10 mouse cellular contexts compared by ENCODE assay signal in genomic region chr2:93421320-93421719, GRCm38 (mm10). TPM values are rescaled to one million over a fixed set of nuclear protein-coding genes. Genes with fewer than 3 reads are reported as not detected.
DNase-seq lines count a peak whose midpoint lies in the region; ATAC-seq and TF ChIP-seq lines count a peak whose summit lies in the region.
"Had no signal": no experiment of that assay in that cellular context is flagged by ENCODE, and none has a peak within 500 bp of the region (broad histone marks: within the 10 kb centered on the region; RNA-seq: fewer than 3 reads in every experiment).

No protein-coding gene starts in this region.

- H3K4me1 ChIP-seq in hindbrain, embryonic 11.5 days (replicated peaks; ENCODE audit: control insufficient read depth, insufficient read depth, low read length) = no peaks in the 10 kb centered on the region; the same call in 1 of the 2 replicates
- H3K4me1 ChIP-seq in hindbrain, embryonic 13.5 days (replicated peaks) = peaks cover 17% of the 10 kb centered on the region
- peaks cover 24% of the 10 kb centered on the region for H3K4me1 ChIP-seq in limb, embryonic 10.5 days
- no peaks in the 10 kb centered on the region for H3K4me1 ChIP-seq in olfactory bulb, adult 2 months (ENCODE audit: control insufficient read depth, insufficient read depth, low read length)

- ATAC-seq in hindbrain, embryonic 11.5 days (ENCODE audit: low FRiP score) = no peak
- ATAC-seq in hindbrain, embryonic 13.5 days (ENCODE audit: low FRiP score) = no peak
- peak; percentile 79 for ATAC-seq in frontal cortex, adult (ENCODE audit: low TSS enrichment)

- no peak overlapping the region for H3K9ac ChIP-seq in hindbrain, embryonic 11.5 days (ENCODE audit: low read depth, low read length)
- no peak overlapping the region for H3K9ac ChIP-seq in hindbrain, embryonic 13.5 days
- H3K9ac ChIP-seq: embryonic facial prominence, embryonic 15.5 days; neural tube, embryonic 13.5 days had no signal

- no peaks in the 10 kb centered on the region for H3K9me3 ChIP-seq in hindbrain, embryonic 11.5 days (ENCODE audit: control insufficient read depth, low read length)
- H3K9me3 ChIP-seq in hindbrain, embryonic 13.5 days = no peaks in the 10 kb centered on the region
- H3K9me3 ChIP-seq in limb, embryonic 10.5 days (replicated peaks) = no peaks in the 10 kb centered on the region
- H3K9me3 ChIP-seq: embryonic facial prominence, embryonic 15.5 days; neural tube, embryonic 13.5 days had no signal

- no peaks in the 10 kb centered on the region for H3K36me3 ChIP-seq in hindbrain, embryonic 11.5 days (ENCODE audit: control insufficient read depth, insufficient read depth, low read length)
- no peaks in the 10 kb centered on the region for H3K36me3 ChIP-seq in hindbrain, embryonic 13.5 days
- no peaks in the 10 kb centered on the region for H3K36me3 ChIP-seq in limb, embryonic 10.5 days
- H3K36me3 ChIP-seq: embryonic facial prominence, embryonic 15.5 days; neural tube, embryonic 13.5 days had no signal

- H3K4me2 ChIP-seq in hindbrain, embryonic 11.5 days (replicated peaks; ENCODE audit: low read depth, low read length) = no peak overlapping the region
- H3K4me2 ChIP-seq in hindbrain, embryonic 13.5 days = no peak overlapping the region
- H3K4me2 ChIP-seq: embryonic facial prominence, embryonic 15.5 days; neural tube, embryonic 13.5 days had no signal

- no peak for TF ChIP-seq POLR2A in brain, embryonic 14.5 days (IDR thresholded peaks at IDR 0.05; ENCODE audit: borderline replicate concordance, extremely low read depth, insufficient read depth, insufficient read length, poor library complexity, severe bottlenecking)
- TF ChIP-seq POLR2A in olfactory bulb, adult 2 months (IDR thresholded peaks at IDR 0.05; ENCODE audit: insufficient read depth, low read depth, low read length) = no peak

- peak; percentile 84 for TF ChIP-seq CTCF in brain, embryonic 14.5 days (IDR thresholded peaks at IDR 0.05; ENCODE audit: borderline replicate concordance, extremely low read depth, insufficient read depth, insufficient read length)
- TF ChIP-seq CTCF in olfactory bulb, adult 2 months (IDR thresholded peaks at IDR 0.05; ENCODE audit: insufficient read depth, low read depth, low read length) = peak; percentile 65; the same call in 1 of the 2 replicates

- 19% methylated on average over 7 of the region's 7 CpGs for WGBS in hindbrain, embryonic 11.5 days
- WGBS in hindbrain, embryonic 13.5 days = 27% methylated on average over 7 of the region's 7 CpGs
- WGBS in limb, embryonic 10.5 days = 27% methylated on average over 7 of the region's 7 CpGs
- 40% methylated on average over 7 of the region's 7 CpGs for WGBS in olfactory bulb, adult 2 months

- H3K27ac ChIP-seq in hindbrain, embryonic 11.5 days (ENCODE audit: low read depth, low read length) = no peak overlapping the region
- H3K27ac ChIP-seq in hindbrain, embryonic 13.5 days = no peak overlapping the region
- H3K27ac ChIP-seq in limb, embryonic 10.5 days = no peak overlapping the region
- H3K27ac ChIP-seq in olfactory bulb, adult 2 months (ENCODE audit: insufficient read depth, low read depth, low read length) = no peak overlapping the region
- H3K27ac ChIP-seq: embryonic facial prominence, embryonic 15.5 days; neural tube, embryonic 13.5 days had no signal

- no peak overlapping the region for H3K4me3 ChIP-seq in hindbrain, embryonic 11.5 days (ENCODE audit: low read depth, low read length)
- no peak overlapping the region for H3K4me3 ChIP-seq in hindbrain, embryonic 13.5 days
- no peak overlapping the region for H3K4me3 ChIP-seq in limb, embryonic 10.5 days
- H3K4me3 ChIP-seq in olfactory bulb, adult 2 months (ENCODE audit: insufficient read depth, low read depth, low read length) = no peak overlapping the region
- H3K4me3 ChIP-seq: embryonic facial prominence, embryonic 15.5 days; neural tube, embryonic 13.5 days had no signal

- DNase-seq in hindbrain, embryonic 11.5 days (ENCODE audit: low spot score) = peak; percentile 86
- DNase-seq in brain, embryonic 14.5 days (ENCODE audit: low read depth) = peak; percentile 74
- DNase-seq in kidney, adult 8-10 months = peak; percentile 61 to 86
- peak; percentile 84 for DNase-seq in limb, embryonic 10.5 days (ENCODE audit: low spot score)
- DNase-seq in testis, postnatal 14 days (ENCODE audit: low spot score) = peak; percentile 62

- H3K27me3 ChIP-seq in hindbrain, embryonic 11.5 days (ENCODE audit: control insufficient read depth, insufficient read depth, low read length) = no peaks in the 10 kb centered on the region
- peaks cover 17% of the 10 kb centered on the region; the same call in 1 of the 2 replicates for H3K27me3 ChIP-seq in hindbrain, embryonic 13.5 days
- peaks cover 21% of the 10 kb centered on the region for H3K27me3 ChIP-seq in limb, embryonic 10.5 days (ENCODE audit: low read depth, poor library complexity, severe bottlenecking)
- H3K27me3 ChIP-seq: embryonic facial prominence, embryonic 15.5 days; neural tube, embryonic 13.5 days had no signal

RNA-seq across cellular contexts. Expression of gene Cd82, which starts 41.6 kb away (rescaled TPM):
- polyA plus RNA-seq in hindbrain, embryonic 11.5 days (2014; fragmentation: Nextera tagmentation; extraction: Ambion mirVana) = 6.2 and 6.3 TPM in 2 replicates
- 19.8 and 23.7 TPM in 2 replicates for polyA plus RNA-seq in hindbrain, embryonic 13.5 days (2015; fragmentation: Nextera tagmentation; extraction: Ambion mirVana)
- polyA plus RNA-seq in brain, embryonic 14.5 days (2012; rRNA removed) = 19.5 and 24.4 TPM in 2 replicates
- 4.1 and 7.2 TPM in 2 replicates for polyA plus RNA-seq in limb, embryonic 10.5 days (2016; fragmentation: Nextera tagmentation; extraction: Ambion mirVana)
- not detected in 2 replicates for polyA plus RNA-seq in olfactory bulb, adult 2 months (2012; ENCODE audit: insufficient read depth, insufficient read length, low replicate concordance, missing spikeins)
